Mouse (Mus musculus): ENCODE results near the gene Eif4a2.

- no peak for TF ChIP-seq GATA1 (IDR thresholded peaks at IDR 0.05; ENCODE audit: borderline replicate concordance, low read length)
- TF ChIP-seq FLI1 (IDR thresholded peaks at IDR 0.05; ENCODE audit: low read length): no peak
These were observed 51.7 kb downstream of the Eif4a2 start for GRCm38 (mm10) chr16:23158957-23159356.
